Mouse (Mus musculus) lung, postnatal 4 days (tissue): ENCODE results near the gene Fancf.

ENCODE experiments used
- DNase-seq, 2 experiments: peaks; one replicate each; pipeline ENCODE4 v3.0.0; 2021

The Fancf gene

DNA sequence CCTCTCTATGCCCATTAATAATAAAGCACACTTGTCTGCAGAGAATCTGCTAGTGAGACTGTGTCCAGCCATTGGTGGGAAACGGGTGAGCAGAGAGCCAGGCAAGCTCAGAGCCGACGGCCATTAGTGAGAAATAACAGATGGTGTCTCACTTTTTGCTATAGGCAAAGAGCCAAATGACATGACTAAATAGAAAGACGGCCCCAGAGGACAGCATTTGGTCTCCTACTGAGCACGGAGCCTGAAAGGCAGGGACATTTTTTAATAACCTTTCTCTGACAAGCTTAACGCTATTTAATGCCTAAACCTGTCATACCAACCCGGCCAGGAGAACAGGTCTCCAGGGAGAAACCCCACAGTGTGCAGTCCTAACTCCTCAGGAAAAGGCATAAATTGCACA, 30.1 kb downstream of the Fancf start:
- no peak for DNase-seq

DNA sequence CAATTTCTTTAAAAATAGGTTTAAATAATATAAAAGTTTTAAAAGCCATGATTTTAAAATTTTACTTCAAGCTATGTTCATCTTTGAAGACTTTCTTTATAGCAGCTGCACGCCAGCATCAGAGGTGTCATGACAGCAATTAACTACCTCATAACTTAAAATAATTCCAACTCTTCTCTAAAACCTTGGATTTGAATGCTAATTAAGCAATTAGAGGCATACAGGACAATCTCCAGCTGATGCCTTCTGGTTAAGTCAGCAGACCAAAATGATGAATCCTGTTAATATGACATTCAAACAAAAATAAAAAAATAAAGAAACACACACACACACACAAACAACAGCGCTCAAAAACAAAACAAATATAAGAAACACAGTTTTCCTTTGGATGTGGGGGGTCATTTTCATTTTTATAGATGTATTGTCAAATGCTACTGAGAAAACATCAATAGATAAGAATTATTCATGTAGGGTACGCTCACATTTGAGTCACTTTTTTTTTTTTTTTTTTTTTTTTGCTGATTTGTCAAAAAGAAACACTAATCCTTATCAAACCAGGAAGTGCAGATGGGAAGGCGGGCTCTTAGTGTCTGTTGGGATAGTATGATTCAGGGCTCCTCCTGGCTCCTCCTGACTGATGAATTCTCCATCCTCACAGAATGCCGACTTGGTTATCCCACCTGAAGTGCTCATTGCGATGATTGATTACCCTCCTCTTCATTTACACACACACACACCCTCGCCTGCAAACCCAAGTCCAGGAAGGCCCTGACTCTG, 38.3 kb downstream of the Fancf start:
- no peak for DNase-seq

DNA sequence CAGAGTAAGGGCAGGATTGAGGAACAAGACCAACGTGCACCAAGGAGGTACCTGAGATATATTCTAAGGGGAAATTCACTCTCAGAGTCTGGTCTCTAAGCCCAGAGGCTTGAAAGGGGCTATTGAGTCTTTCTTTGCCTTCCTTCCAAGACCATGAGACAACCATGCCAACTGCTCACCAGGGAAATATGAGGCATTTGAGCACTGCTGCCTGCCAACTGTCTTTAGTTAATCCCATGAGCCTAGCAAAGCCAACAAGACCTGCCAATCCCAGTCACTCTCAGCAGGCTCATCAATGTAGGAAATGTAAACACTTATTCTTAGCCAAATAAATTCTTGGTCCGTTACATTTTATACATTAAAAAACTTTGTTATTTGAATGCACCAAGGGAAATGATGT, 40.6 kb downstream of the Fancf start:
- DNase-seq: no peak

DNA sequence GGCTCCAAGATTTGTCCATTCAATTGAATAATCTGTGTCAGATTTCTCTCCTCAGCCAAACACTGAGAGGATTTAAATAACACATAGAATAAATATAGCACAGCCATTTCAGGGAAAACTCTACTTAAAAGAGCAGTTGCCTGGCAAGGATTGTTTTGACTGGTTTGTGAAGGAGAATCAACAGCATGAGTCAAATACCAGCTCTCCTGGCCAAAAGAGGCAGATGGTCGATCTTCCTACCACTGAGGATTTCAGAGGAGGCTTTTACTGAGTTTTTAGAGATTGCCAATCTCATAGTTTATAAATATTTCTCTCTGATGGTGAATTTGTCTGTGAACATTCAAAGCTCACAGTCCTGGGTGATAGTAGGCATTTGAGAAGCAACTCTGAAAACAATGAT, 42.2 kb downstream of the Fancf start:
- DNase-seq: no peak

DNA sequence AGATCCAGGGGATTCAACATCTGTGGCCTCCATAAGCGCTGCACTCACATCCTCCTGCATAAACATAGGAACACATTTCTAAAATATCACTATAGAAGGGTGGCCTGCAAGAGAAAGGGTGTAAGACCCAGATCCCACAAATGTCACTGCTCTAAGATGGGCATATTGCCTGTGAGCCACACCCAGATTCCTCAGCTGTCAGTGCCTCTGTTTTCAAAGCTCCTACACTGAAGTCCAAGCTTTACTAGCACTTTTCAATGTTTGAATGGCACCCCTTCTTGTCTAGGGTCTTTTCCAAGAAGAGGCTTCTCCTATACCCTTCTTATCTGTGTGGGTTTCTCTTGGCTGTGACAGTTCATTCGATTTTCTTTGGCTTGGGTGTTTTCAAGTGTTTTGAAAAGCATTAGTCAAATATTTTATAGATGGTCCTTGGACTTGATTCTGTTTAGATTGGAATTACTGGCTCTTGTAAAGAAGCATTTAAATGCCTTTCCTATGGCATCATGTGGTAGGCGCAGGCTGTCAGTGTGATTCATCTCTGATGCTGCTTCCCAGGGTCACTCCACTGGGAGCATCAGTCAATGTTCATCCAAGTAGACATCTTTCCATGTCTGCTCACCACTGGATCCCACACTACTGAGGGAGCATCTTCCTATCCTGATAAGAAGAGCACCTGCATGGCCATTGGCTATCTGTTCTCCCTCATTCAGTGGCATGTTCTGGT, 43.7 kb downstream of the Fancf start:
- DNase-seq: no peak

DNA sequence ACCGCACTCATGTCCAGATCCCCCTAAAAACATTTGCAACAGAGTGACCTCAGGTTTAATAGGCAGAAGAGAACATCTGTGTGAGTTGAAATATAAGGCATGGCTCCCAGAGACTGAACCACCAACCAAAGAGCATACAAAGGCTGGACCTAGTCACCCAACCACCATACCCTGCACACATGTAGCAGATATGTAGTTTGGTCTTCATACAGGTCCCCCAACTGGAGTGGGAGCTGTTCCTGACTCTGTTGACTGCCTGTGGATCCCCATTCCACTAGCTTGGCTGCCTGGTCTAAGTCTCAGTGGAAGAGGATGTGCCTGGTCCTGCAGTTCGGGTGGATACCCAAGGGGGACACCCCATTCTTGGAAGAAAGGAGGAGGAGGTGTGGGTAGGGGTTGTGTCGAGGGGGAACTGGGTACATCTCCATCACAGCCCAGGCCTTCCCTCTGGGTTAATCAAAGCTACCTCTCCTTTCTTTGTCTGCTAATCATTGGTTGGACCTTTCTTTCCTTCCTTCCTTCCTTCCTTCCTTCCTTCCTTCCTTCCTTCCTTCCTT, 45.7 kb downstream of the Fancf start:
- DNase-seq: no peak

DNA sequence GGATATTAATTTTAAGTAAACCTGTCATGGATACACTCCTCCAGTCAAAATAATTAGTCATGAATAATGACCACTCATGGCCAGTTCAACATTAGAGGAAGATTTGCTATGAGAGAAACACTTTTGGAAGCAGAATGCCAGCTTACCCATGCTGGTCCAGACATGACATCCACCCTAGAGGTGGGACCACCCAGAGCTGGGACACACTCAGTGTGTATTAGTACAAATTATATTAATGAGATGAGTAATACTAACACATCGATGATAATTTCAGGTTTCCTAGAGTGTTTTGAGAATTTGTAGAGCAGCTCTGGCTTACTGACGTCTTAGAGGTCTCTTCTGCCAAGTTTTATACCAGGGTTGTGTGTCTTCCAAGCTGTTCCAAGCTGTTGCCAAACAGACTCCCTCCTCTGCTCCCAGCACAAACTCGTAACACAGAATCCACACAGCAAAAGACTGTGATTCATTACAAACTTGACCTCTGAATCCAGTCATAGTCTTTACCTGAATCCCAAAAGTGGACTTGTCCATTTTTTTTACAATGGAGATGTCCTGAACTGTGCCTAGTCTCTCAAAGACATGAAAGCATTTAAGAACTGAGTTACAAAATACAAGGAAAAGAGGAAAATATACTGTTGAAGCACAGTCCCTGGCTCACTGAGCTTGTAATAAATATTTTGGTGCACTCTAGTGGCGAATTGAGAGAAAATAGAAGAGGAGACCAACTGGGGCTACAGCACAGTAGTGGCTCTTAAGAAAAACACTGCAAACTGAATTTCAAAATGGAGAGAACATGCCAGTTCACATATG, 46.4 kb downstream of the Fancf start:
- no peak for DNase-seq
